Mouse (Mus musculus): ENCODE data around the gene Tpst1.
"Not testable (repeated sequence)": the region's sequence is repeated elsewhere in the genome, so short reads cannot be mapped to it uniquely, and the experiment has no call there.

The Tpst1 gene

DNA sequence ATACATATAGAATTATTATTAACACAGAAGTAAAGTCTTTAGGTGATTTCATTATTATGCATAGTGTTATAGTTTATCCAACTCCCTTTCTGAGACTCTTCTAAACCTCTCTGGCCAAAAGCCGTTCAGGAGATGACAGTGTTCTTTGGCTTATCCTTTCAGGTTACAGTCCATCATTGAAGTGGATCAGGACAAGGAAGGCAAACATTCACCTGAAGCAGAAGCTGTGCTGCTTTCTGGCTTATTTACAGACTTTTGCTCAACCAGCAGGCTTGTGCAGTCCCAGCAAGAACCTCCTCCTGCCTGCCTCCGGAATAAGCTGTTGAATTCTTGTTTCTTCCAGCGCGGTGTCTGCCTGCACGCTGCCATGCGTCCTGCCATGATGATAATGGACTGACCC lies at the start of gene Tpst1:
Tpst1 (plus strand) TSS at position 301 of the 400 bp plus-strand sequence.
- no peak for DNase-seq (ENCODE audit: low spot score)

DNA sequence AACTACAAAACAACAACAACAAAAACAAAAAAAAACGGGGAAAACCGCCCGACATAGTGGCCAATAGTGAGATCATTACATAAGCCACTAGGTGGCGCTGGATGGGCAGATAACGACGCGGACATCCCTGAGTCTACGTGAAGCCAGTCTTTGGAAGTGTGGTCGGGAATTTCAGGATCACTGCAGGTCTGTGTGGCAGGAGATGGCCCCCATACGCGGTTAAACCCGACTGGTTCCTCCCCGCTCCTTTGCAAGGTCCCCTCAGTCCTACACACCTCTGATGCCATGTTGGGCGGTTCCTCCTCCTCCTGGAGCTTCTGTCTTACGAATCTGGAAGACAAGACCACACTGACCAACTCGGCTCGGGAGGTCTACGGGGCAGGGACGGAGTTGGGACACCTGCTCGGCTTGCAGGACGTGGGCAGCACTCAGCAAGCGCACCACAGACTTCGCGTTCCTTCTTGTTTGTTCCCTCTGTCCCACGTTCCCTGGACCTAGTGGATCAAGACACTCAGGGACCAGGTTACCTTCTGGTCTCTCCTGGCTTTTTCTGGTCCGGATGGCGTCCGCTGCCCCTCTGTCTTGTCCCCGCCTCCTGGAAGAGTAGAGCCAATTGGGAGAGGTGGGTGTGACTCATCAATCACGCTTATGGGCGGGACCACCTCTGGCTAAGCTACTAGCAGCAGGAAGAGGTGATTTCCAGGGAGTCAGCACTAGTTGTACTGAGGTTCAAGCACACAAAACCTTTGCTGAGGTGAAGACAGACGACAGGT lies 49.2 kb upstream of the Tpst1 start:
- peak; percentile 95 for DNase-seq (ENCODE audit: low spot score)

DNA sequence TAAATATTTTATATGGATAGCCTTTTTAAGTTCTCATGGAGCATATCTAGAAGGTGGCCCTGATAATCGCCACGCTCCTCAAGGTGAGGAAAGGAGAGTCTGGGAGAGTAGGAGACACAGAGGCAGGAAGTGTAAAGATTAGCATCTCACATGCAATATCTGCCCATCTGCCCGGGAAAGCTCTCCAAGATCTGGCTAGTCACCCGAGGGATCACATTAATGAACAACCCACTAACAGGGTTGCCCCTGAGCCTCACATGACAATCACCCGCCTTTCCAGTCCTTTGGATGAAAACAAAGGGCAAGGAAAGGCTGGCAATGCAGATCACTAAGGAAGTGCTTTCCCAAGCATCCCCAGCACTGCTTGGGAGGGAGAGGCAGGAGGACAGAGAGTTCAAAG lies 46.0 kb upstream of the Tpst1 start:
- DNase-seq (ENCODE audit: low spot score): no peak

DNA sequence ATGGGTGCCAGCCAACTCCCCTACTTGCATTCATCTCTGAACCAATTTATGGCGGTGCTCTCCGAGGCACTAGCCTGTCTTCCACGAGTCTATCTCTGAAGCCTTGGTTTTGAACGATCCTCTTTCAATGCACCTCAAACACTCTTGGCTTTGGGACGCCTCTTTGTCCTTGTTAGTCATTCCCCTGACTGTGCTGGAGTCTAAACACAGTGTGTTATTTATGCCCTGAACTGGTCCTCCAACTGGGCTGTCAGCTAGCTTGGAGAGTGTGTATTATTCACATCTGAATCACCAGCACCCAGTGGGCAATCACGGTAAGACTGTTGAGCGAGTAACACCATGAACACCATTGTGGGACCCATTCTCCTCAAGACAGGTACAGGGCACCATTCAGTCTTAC lies 45.4 kb upstream of the Tpst1 start:
- no peak for DNase-seq (ENCODE audit: low spot score)

DNA sequence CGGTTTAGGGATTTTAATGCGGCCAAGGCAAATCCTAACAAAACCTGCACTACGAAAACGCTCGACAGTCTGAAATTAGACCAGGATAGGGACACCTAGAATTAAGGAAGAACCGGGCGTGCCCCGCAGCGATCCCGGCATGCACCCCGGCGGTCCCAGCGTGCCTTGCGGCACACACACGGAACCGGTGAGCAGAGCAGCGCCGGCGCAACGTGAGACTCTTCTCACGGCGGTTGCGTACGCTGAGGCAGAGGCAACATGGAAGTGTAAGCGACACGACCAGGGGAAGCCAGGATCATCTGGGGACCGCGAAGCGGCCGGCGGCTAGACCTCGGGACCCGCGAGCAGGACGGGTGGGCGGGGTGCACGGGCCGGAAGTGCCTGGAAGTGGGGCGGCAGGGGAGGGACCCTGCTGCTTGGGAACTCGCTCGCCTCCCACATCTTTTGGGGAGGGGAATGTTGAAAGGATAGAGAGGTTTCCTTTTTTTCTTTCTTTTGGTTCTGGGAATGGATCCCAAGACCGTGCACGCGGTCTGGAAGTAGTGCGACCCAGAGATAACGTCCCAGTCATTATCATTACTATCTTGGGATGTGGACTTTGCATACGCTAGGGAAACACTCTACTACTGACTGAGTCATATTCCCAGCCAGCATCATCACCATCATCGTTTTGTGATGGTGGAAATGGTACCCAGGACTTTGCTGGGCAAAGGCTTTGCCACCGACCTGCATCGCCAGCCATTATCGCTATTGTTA lies 43.8 kb upstream of the Tpst1 start, which contains the start of the genes Asl and Crcp:
Asl (minus strand) TSS at position 106 of the 756 bp plus-strand sequence.
Crcp (plus strand) TSS at position 149 of the 756 bp plus-strand sequence.
- DNase-seq (ENCODE audit: low spot score): peak; percentile 83

DNA sequence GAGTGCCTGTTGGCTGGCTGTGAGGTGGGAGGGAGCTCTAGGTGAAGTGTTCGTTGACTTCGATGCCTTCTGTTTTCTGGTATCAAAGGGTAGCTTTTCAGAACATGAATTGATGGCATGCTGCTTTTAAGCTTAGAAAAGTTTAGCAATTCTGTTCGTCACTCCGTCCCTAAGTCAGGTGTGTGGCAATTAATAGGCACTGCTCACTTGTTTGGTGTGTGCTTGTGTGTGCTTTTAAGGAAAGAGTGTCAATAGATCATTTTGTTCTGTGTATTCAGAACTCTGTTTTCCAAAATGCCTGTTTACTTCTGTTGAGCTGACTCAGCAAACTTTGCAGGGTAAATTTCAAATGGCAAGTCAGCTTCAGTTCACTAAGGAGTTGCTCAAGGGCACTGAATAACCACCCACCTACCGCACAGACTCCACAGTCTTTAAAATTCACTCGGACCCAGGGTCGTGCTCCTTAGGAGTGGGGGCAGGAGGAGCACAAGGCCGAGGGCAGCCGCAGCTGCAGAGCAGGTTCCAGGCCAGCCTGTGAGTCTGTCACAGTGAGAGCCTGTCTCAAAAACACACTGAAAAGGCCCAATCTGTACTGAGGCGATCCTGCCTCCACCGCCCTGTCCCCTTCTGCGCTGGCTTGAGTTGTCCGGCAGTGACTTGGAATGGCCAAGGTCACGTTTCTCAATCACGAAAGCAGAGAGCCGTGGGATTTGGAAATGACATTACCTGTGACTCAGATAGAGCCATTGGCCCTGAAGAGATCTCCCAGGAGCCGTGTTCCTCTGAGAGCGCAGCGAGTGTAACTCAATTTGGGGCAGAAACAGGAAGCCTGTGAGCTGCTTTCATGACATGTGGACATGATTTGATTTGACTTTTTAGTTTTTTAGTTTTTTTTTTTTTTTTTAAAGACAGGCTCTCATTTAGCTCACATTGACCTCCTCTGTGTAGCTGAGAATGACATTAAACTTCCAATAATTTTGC lies 41.4 kb upstream of the Tpst1 start:
- DNase-seq (ENCODE audit: low spot score): peak; percentile 31

DNA sequence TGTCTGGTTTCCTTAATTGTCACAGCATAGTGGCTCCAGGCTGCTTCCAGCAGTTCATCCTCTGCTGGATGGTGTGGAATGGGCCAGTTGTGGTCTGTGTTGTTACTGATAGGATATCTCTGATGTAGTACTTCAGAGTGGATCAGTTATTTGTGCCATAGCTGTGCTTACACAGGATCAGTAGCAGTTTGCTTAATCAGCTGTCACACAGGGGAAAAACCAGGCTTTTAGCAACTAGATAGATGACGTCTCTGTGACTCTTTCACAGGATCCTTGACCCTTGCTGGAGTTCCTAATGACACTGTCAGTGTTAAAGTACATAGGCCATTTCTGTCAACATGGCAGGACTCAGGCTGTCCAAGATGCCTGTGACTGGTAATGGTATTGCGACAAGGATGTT lies 39.3 kb upstream of the Tpst1 start:
- DNase-seq (ENCODE audit: low spot score): no peak

DNA sequence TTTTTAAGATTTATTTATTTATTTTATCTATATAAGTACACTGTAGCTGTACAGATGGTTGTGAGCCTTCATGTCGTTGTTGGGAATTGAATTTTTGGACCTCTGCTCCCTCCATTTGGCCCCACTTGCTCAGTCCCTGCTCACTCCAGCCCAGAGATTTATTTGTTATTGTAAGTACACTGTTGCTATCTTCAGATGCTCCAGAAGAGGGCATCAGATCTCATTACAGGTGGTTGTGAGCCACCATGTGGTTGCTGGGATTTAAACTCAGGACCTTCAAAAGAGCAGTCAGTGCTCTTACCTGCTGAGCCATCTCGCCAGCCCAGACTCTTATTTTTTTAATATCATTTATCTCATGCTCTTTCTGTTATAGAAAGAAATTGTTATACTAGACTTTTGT lies 36.8 kb upstream of the Tpst1 start:
- not testable (repeated sequence) for DNase-seq (ENCODE audit: low spot score)

DNA sequence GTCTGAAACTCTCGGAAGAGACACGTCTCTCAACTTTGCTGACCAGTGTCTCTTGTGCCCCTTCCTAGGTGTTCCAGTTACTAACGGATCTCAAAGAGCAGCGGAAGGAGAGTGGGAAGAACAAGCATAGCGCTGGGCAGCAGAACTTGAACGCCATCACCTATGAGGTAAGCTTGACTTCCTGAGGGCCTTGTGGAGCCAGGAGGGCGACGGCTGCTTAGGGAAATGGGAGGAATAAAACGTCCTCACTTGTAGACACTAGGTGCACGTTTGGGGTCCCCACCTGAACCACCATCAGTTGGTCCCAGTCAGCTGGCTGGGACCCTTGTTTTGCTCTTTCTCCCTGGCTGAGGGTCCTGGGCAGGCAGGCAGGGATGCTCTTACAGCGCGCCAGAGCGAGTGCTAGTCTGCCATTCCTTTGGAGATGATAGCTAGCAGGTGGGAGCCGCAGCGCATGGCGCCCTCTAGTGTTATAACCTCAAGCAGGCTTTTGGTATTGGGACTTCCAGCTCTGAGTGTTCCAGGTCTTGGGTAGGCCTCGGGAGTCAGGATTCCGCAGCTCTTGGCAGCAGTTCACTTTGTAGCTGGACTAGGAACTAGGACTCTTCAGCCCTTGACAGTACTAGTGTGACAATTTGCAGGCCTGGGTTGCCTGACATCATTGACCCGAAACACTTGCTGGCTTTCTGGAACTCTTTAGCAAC lies 35.2 kb upstream of the Tpst1 start:
- peak; percentile 60 for DNase-seq (ENCODE audit: low spot score)

DNA sequence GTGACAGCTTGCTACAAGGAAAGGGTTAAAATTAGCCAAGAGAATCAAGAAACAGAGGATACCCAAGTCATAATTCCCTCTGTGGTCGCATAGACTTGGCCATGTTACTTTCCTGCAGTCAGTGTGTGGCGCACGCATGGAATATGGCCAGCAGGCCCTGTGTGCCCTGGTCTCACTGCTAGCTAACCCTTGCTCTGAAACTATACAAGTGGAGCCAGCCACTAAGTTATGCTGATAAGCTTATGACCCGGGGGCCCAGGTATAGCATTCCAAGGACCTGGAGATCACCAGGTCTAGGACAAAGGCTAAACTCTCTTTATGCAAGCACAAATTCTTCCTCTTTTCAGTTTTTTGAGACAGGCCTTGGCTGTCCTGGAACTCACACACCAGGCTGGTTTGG lies 32.3 kb upstream of the Tpst1 start:
- no peak for DNase-seq (ENCODE audit: low spot score)

DNA sequence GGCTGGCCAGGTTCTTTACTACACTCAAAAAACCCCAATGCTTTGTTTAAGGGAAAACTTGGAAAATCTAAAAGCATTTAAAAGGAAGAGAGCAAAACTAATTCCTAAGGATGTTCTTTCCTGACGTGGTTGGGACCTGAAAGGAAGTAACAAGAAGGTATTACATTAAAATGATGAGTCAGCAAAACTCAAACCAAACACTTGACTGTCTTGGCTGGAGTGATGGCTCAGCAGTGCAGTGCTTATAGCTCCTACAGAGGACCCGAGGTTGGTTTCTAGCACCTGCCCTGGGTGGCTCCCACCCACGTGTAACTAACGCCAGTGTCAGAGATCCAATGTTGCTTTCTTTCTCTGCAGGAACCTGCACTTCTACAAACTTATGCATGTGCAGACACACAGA lies 31.9 kb upstream of the Tpst1 start:
- no peak for DNase-seq (ENCODE audit: low spot score)

DNA sequence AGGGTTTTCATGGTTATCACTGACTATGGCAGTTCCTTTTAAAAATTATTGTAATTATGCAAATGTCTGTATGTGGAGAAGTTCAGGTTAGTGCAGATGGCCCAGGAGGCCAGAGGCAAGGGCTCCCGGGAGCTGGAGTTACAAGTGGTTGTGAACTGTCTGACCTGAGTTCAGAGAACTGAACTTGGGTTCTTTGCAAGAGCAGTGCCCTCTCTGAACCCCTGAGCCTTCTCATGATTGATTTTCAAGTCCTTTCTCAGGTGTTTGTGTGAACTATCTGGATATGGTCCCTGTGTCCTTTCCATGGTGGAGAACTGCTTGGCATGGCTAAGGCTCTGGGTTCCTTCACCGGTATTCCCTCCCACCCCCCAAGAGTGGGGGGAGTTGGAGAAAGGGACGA lies 29.4 kb upstream of the Tpst1 start:
- DNase-seq (ENCODE audit: low spot score): no peak

DNA sequence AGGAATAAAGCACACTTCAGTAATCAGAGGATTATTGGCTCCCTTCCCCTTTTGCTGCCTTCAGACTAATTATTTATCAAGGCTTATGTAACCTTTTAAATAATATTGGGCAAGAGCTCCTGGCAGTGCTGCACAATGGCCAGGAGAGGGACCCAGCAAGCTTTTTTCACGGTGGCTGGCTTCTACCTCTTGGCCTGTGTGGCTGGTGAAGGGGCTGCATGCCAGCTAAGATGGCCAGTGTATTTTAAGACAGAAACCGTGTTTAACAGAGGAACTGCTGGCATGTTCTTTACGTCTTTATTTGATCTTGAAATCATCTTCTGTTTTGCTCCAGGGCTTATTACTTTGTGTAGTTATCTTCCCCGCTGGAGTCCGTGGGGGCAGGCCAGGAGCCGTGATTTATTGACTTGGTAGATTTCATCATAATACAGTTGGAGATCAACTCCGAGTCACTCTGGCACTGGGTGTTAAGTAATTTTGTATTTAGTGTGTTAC lies 28.9 kb upstream of the Tpst1 start:
- DNase-seq (ENCODE audit: low spot score): peak; percentile 75

DNA sequence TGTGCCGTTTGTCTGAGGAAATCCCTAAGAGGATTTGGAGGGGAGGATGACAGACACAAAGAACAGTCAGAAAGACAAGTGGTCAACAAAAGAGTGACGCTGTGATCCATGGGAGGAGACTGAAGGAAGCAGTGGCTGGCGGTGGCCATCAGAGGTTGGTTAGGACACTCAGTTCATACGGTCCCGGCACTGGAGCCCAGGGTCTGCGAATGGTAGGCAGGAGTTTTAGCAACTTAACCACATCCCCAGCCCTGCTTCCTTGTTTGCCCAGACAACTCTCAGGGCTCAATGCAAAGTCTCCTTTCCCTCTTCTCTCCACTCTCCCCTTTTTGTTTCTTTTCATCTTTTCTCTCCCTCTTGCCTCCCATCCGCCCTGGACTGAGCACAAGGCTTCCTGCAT lies 27.0 kb upstream of the Tpst1 start:
- no peak for DNase-seq (ENCODE audit: low spot score)

DNA sequence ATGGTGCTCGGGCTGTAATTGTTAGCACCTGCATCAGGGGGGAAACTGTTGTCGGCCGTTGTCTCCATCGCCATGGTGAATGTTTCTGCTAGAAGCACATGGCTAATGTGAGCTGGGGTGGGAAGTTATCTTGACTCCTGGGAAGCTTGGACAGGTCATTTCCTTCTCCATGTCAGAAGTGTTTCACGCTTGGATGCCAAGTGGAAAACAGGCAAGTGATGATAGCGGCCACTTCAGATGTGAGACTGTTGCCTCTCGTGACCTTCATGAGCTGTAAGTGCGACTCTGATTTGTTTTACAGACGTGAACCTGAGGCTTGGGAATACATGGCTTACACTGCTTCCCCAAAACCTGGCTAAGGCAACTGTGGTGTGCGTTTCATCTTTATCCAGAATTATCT lies 26.5 kb upstream of the Tpst1 start:
- no peak for DNase-seq (ENCODE audit: low spot score)

DNA sequence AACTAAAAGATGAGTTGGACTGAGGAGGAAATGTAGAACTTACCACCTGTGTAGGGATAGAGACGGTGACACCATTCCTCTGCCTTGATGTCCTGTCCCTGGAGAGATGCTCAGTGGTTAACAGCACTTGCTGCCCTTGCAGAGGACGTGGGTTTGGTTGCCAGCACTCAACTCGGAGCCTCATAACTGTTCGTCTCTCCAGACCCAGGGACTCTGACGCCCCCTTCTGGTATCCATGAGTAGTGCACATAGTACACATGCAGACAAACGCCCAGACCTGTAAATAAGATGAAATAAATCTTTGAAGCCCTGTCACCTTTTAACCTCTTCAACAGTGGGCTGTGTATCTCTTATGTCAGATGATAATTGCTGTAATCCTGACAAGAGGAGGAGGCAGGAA lies 26.1 kb upstream of the Tpst1 start:
- DNase-seq (ENCODE audit: low spot score): no peak

DNA sequence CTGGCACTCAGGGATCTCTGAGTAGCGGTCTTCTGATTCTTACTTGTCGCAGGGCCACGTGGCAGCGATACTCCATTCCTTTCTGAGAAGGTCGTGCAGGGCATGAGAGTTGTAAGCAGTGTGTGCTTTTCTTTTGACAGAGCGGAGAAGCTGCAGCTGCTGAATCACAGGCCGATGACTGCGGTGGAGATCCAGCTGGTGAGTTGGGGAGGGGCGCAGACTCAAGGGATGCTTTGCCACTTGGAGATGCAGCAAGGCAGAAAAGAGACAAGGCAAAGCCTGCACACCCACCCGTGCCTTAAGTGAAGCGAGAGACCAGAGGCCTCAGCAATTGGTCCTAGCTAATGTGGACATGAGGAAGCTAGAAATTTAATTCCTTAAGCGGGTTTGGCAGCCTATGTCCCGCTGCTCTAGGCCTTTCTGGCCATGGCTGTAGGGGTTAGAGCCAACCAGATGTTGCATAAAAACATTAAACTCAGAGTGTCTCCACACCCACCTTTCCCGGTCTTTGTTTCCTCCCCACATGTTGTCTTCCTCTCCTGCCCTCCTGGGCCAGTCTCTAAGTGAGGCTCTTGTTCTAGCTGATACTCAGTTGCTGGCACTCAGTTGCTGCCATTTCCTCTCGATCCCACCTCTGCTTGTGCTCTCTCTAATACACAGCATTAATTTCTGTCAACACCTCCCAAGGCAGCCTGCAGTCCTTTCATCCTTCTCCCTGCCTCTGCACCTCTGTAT lies 24.2 kb upstream of the Tpst1 start:
- DNase-seq (ENCODE audit: low spot score): no peak

DNA sequence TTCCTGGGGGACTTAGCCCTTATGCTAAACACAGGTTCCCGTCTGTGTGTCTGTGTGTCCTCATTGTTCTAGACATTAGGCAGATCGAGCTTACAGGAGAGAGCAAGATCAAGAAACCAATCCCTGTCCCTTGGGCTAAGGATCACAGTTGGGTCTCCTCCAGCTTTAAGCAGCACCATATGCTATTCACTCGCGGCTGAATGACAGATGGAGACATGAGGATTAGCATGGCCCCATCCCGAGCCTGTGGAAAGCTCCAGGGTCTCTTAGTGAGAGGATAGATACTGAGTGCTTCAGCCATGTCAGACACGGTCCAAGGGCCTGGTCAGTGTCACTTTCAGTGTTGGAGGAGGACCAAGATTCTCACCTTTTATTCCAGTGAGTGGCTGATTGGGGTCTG lies 22.7 kb upstream of the Tpst1 start:
- no peak for DNase-seq (ENCODE audit: low spot score)

DNA sequence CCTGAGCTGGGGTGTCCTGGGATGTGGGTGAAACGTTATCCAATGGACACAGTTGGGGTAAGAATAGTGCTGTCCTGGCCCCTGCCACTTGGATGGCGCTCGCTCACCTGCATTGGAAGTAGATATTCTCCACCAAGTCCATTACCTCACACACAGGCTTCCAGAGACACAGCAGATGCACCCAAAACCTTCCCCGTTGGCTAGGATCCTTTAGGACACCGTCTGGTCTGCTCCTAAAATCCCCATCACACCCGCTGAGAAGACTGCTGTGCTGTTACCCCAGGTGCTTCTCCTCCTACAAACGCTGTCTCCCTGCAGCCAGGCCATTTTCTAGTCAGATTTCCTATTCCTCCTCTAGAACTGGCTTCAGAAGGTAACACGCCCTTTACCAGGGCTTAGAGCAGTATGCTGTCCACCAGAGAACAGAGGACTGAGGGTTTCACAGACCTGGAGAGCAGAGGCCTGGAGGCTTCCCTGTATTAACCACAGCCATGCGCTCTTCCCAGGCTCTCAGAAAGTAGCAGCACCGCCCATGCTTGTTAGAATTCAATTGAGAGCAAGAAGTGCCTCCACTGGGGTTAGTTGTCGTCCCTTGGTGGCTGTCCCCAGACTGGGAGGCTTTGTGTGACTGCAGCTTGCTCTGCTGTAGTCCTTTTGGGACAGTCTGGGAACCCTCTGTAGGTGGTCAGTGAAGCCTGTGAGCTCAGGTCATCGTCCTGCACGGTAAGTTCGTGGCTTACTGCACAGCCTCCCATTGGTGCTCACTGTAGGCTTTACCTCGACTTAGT lies 21.9 kb upstream of the Tpst1 start:
- DNase-seq (ENCODE audit: low spot score): no peak

DNA sequence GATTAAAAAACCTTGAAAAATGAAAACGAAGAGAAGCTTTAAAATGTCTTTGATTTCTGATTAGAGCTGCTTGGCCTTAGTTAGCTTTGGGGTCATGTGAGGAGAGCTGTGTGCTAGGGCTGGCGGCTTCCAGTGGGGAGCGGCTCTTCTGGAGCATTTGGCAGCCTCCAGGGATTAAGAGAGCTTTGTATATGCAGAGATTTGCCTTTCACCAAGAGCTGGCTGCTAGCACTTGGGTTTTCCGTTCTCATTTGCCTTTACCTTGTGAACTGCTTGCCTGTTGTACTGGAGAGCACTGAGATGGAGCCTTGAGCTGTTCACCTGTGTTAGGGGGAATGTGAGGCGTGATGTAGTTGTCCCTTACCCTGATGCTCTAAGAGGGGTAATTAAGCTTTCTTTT lies 20.6 kb upstream of the Tpst1 start:
- no peak for DNase-seq (ENCODE audit: low spot score)

Measured in lung, postnatal 25 days (tissue).